Mouse (Mus musculus) T-cell, adult 2 months (primary cell): ENCODE measurements at regions not wholly inside any gene's neighbourhood (a gene's known extent, or its start where the extent isn't known, plus 50 kb on each side); places are given as distances from the start of the nearest gene placed in this dataset.

ENCODE experiments used
- DNase-seq: peaks from one replicate; pipeline ENCODE4 v3.0.0; 2022; ENCODE audit warnings: low spot score

GRCm38 (mm10) chr15:67301024-67301423 lies 800.3 kb upstream of the Lrrc6 start:
- no peak for DNase-seq

- no peak for DNase-seq
Observed at GRCm38 (mm10) chr15:67294797-67295196, 794.1 kb upstream of the Lrrc6 start.

- DNase-seq = peak; percentile 75
Observed at GRCm38 (mm10) chr15:67289749-67290148, 789.0 kb upstream of the Lrrc6 start.

- no peak for DNase-seq
Observed at GRCm38 (mm10) chr15:67284941-67285340, 784.2 kb upstream of the Lrrc6 start.

GRCm38 (mm10) chr15:67283275-67283972 lies 782.7 kb upstream of the Lrrc6 start:
- no peak for DNase-seq

- DNase-seq = no peak
Observed at GRCm38 (mm10) chr15:67278869-67279268, 778.2 kb upstream of the Lrrc6 start.

- no peak for DNase-seq
Observed at GRCm38 (mm10) chr15:67275058-67275457, 774.3 kb upstream of the Lrrc6 start.

GRCm38 (mm10) chr15:67272397-67272796 lies 771.7 kb upstream of the Lrrc6 start:
- no peak for DNase-seq

GRCm38 (mm10) chr15:67263723-67264122 lies 763.0 kb upstream of the Lrrc6 start:
- DNase-seq = no peak

- no peak for DNase-seq
Observed at GRCm38 (mm10) chr15:67263313-67263712, 762.6 kb upstream of the Lrrc6 start.

GRCm38 (mm10) chr15:67262269-67262668 lies 761.6 kb upstream of the Lrrc6 start:
- no peak for DNase-seq

GRCm38 (mm10) chr15:67260666-67261065 lies 760.0 kb upstream of the Lrrc6 start:
- DNase-seq = no peak

- no peak for DNase-seq
Observed at GRCm38 (mm10) chr15:67249147-67249546, 748.4 kb upstream of the Lrrc6 start.

GRCm38 (mm10) chr15:67248471-67248870 lies 747.8 kb upstream of the Lrrc6 start:
- peak; percentile 20 for DNase-seq

- no peak for DNase-seq
Observed at GRCm38 (mm10) chr15:67245658-67246268, 745.1 kb upstream of the Lrrc6 start.

- no peak for DNase-seq
Observed at GRCm38 (mm10) chr15:67244908-67245657, 744.4 kb upstream of the Lrrc6 start.

- DNase-seq = peak; percentile 6
Observed at GRCm38 (mm10) chr15:67235107-67235785, 734.5 kb upstream of the Lrrc6 start.

GRCm38 (mm10) chr15:67229359-67229758 lies 728.6 kb upstream of the Lrrc6 start:
- no peak for DNase-seq

- no peak for DNase-seq
Observed at GRCm38 (mm10) chr15:67228633-67229032, 727.9 kb upstream of the Lrrc6 start.

- no peak for DNase-seq
Observed at GRCm38 (mm10) chr15:67227456-67228164, 726.9 kb upstream of the Lrrc6 start.

- no peak for DNase-seq
Observed at GRCm38 (mm10) chr15:67226900-67227299, 726.2 kb upstream of the Lrrc6 start.
